In the genomic region with DNA sequence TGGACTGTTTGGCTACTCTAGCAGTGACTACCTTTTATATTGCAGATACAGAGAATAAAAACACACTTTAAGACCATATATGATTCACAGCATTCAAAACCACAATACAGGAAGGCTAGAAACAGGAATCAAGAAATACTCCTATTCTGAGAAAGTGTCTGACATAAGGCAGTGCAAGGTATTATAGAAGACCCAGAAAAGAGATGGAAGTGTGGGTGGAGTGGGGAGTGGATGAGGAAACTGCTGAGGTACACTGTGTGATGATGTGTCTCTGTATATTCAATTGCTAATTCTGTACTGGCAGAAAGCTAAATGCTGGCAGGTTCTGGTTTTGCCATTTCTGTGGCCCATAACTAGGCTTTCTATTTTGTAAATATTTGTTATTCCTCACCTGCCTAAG, we compare ENCODE assay signal across 18 mouse cellular contexts. TPM values are rescaled to one million over a fixed set of nuclear protein-coding genes. Genes with fewer than 3 reads are reported as not detected.
DNase-seq lines count a peak whose midpoint lies in the region.
"Had no signal": no experiment of that assay in that cellular context is flagged by ENCODE, and none has a peak within 500 bp of the region (broad histone marks: within the 10 kb centered on the region; RNA-seq: fewer than 3 reads in every experiment).

No protein-coding gene starts in this region.

- DNase-seq in left cerebral cortex, adult 18-20 months (ENCODE audit: low spot score in 2 of 2), result peak; percentile 9 to 28
- no peak for DNase-seq in left cerebral cortex, adult 9 months (ENCODE audit: low spot score in 2 of 2)
- DNase-seq in 416B (ENCODE audit: low read depth), result peak; percentile 38
- peak; percentile 60 for DNase-seq in brain, adult 2 months (ENCODE audit: low read depth, low spot score)
- DNase-seq in telencephalon, adult 2 months (ENCODE audit: low read depth, low spot score), result peak; percentile 56
- DNase-seq in heart, adult 18-20 months, result no peak
- DNase-seq in ovary, postnatal 10 days (ENCODE audit: low spot score), result no peak
- DNase-seq: adrenal gland, adult 8-10 months; adrenal gland, postnatal 14 days; adrenal gland, postnatal 36 days; B cell, adult 2 months; cerebellum, adult 11 months; cerebellum, adult 18-20 months; cerebellum, adult 8-10 months; cerebellum, adult 9-11 months; cerebellum, postnatal 14 days; cerebellum, postnatal 36 days; embryo, embryonic 11 days had no signal

RNA-seq across cellular contexts. Expression of a gene that starts 11.2 kb away (rescaled TPM):
- total RNA-seq in left cerebral cortex, adult 18-20 months (2021), result 10 to 100 TPM; 28.8 to 29.9 TPM
- 1 to 10 TPM; 6.3 to 7.6 TPM for total RNA-seq in heart, adult 18-20 months (2021)

RNA-seq across cellular contexts. Expression of a gene that starts 28.8 kb away (rescaled TPM):
- 10 to 100 TPM; 10.2 to 14.3 TPM for total RNA-seq in left cerebral cortex, adult 18-20 months (2021)
- total RNA-seq in heart, adult 18-20 months (2021), result 1 to 10 TPM in 1 of 2 experiments, under 1 TPM in 1; 0.50 to 1.0 TPM

Comparison
In these comparisons a context has a peak if more than half of its experiments do, and no peak if none do; other contexts are left out.
1. DNase-seq: peak in left cerebral cortex, adult 18-20 months (2 of 2), 416B (single experiment), brain, adult 2 months (single experiment) and telencephalon, adult 2 months (single experiment); none in left cerebral cortex, adult 9 months (0 of 2), heart, adult 18-20 months (0 of 2) and ovary, postnatal 10 days (single experiment).
2. RNA of a gene that starts 28.8 kb away (total RNA-seq): 10.2 to 14.3 TPM in left cerebral cortex, adult 18-20 months; 0.50 to 1.0 TPM in heart, adult 18-20 months; every median in the first group is over 4 times any median in the second.